Mouse (Mus musculus): Measurements from ENCODE around the gene Lrguk. TPM values are rescaled to one million over a fixed set of nuclear protein-coding genes. Genes with fewer than 3 reads are reported as not detected.

Lrguk gene
- polyA plus RNA-seq, 2 experiments: 0.02 TPM; not detected in 1

DNA sequence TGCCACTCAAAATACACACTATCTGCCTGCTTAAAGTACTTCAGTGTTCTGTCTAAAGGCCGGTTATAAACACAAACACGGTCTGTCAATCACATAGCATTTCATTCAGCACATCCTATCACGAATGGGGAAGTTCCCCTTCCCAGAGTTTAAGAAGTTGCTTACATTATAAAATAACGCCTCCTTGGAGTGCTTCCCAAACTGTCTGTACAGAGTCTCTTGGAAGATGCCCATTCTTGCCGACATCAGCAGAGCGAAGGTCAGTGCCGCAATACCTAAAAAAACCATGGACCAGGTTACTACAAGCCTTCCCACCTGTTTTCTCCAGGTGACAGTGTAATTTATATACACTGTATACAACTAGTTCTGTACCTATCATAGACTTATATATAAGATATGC lies 132.3 kb downstream of the Lrguk start:
- no peak for ATAC-seq (ENCODE audit: insufficient read depth)
- peaks cover 46% of the 10 kb centered on the region for H3K36me3 ChIP-seq (replicated peaks; ENCODE audit: control insufficient read depth, insufficient read depth, low read depth)
- 76% methylated on average over 7 of the region's 7 CpGs for WGBS (ENCODE audit: insufficient replicate concordance)
- no peaks in the 10 kb centered on the region for H3K27me3 ChIP-seq (ENCODE audit: control insufficient read depth, insufficient read depth, low read length)
- no peak overlapping the region for H3K9ac ChIP-seq (replicated peaks)
- no peak overlapping the region for H3K4me3 ChIP-seq (ENCODE audit: insufficient read depth in 1 of 2, low read depth in 2 of 2, low read length in 2 of 2)
- no peak overlapping the region for H3K4me2 ChIP-seq (ENCODE audit: low read depth)
- TF ChIP-seq CTCF (IDR thresholded peaks at IDR 0.05; ENCODE audit: low read depth): no peak
- no peak for TF ChIP-seq EP300 (IDR thresholded peaks at IDR 0.05; ENCODE audit: low read depth)
- peaks cover 16 to 23% of the 10 kb centered on the region in 2 experiments for H3K4me1 ChIP-seq (replicated peaks; ENCODE audit: control insufficient read depth in 2 of 2, insufficient read depth in 2 of 2, low read length in 1 of 2)
- no peak for DNase-seq (ENCODE audit: low read depth in 3 of 3, low spot score in 3 of 3)
- no peak overlapping the region for H3K27ac ChIP-seq
- no peaks in the 10 kb centered on the region for H3K9me3 ChIP-seq (ENCODE audit: control insufficient read depth, low read length)

DNA sequence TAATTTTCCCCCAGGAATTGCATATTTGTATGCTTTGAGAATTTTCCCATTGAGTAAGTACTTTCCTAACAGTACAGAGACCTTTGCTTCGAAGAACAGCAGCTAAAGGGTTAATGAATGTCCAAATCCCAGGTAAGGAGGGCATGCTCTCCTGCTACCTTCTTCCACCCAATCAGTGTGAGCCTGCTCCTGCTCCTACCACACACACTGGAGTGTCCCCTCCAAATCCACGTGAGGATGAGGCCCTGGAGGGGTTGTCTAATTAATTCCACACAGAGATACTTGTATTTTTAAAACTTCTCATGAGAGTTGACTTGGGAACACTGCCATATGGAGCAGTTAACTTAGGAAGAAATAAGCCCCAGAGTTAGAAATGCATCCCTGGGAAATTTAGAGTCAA lies 133.4 kb downstream of the Lrguk start:
- peaks cover 49% of the 10 kb centered on the region for H3K36me3 ChIP-seq (replicated peaks; ENCODE audit: control insufficient read depth, insufficient read depth, low read depth)
- ATAC-seq (ENCODE audit: insufficient read depth) (no peak), DNase-seq (ENCODE audit: low read depth in 3 of 3, low spot score in 3 of 3) (no peak)
- H3K27ac ChIP-seq: no peak overlapping the region
- no peaks in the 10 kb centered on the region for H3K9me3 ChIP-seq (ENCODE audit: control insufficient read depth, low read length)
- no peaks in the 10 kb centered on the region for H3K27me3 ChIP-seq (ENCODE audit: control insufficient read depth, insufficient read depth, low read length)
- WGBS (ENCODE audit: insufficient replicate concordance): 81% methylated on average over 2 of the region's 2 CpGs
- TF ChIP-seq EP300 (IDR thresholded peaks at IDR 0.05; ENCODE audit: low read depth) (no peak), CTCF (IDR thresholded peaks at IDR 0.05; ENCODE audit: low read depth) (no peak)
- H3K9ac ChIP-seq (replicated peaks): no peak overlapping the region
- peaks cover 9 to 12% of the 10 kb centered on the region in 2 experiments for H3K4me1 ChIP-seq (replicated peaks; ENCODE audit: control insufficient read depth in 2 of 2, insufficient read depth in 2 of 2, low read length in 1 of 2)
- H3K4me2 ChIP-seq (ENCODE audit: low read depth): no peak overlapping the region
- H3K4me3 ChIP-seq (ENCODE audit: insufficient read depth in 1 of 2, low read depth in 2 of 2, low read length in 2 of 2): no peak overlapping the region

DNA sequence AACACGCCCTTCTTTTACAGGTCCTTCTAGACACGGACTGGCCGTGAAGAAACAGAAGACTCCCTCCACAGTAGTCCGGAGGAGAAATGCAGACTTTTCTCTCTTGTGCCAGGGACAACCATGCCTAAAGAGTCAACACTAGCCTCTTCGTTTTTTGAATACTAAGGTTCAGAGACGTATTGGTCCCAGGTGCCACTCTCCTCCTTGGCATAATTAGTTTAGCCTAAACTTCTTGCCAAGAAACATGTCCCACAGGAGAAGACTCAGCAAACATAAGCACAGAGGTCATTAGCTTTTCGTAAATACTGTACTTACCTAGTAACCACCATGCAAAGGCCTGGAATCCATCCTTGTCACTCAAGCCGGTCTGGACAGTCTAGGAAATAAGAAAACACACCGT lies 133.8 kb downstream of the Lrguk start:
- Histone ChIP-seq H3K4me2 (ENCODE audit: low read depth) (no peak overlapping the region), H3K9me3 (ENCODE audit: control insufficient read depth, low read length) (no peaks in the 10 kb centered on the region), H3K27ac (no peak overlapping the region), H3K27me3 (ENCODE audit: control insufficient read depth, insufficient read depth, low read length) (no peaks in the 10 kb centered on the region), H3K36me3 (replicated peaks; ENCODE audit: control insufficient read depth, insufficient read depth, low read depth) (peaks cover 45% of the 10 kb centered on the region), H3K4me3 (ENCODE audit: insufficient read depth in 1 of 2, low read depth in 2 of 2, low read length in 2 of 2) (no peak overlapping the region), H3K4me1 (replicated peaks; ENCODE audit: control insufficient read depth in 2 of 2, insufficient read depth in 2 of 2, low read length in 1 of 2) (peaks cover 5 to 8% of the 10 kb centered on the region in 2 experiments), H3K9ac (replicated peaks) (no peak overlapping the region)
- TF ChIP-seq CTCF (IDR thresholded peaks at IDR 0.05; ENCODE audit: low read depth): no peak
- no peak for TF ChIP-seq EP300 (IDR thresholded peaks at IDR 0.05; ENCODE audit: low read depth)
- no peak for DNase-seq (ENCODE audit: low read depth in 3 of 3, low spot score in 3 of 3)
- ATAC-seq (ENCODE audit: insufficient read depth): no peak
- 82% methylated on average over 9 of the region's 9 CpGs for WGBS (ENCODE audit: insufficient replicate concordance)

DNA sequence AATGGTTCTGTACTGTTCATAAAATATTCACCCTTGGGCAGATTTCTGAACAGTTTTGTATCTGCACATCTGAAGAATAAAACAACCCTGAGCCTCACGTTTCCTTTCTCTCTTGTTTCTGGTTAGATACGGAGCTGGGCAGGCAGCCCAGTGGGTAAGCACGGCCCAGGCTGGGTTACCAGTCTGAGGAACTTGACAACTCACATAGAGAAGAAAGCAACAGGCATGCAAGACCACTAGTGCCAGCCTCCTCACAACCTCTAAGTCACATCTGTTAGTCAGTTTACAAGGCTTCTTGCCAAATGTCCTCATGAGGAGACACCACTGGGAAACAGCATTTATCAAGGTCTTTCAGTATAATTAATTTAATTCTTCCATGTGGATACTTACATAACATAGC lies 139.6 kb downstream of the Lrguk start:
- 67% methylated on average over 3 of the region's 3 CpGs for WGBS (ENCODE audit: insufficient replicate concordance)
- ATAC-seq (ENCODE audit: insufficient read depth): no peak
- H3K4me3 ChIP-seq (ENCODE audit: insufficient read depth in 1 of 2, low read depth in 2 of 2, low read length in 2 of 2): no peak overlapping the region

GRCm38 (mm10) chr6:34170844-34171494 lies 141.7 kb downstream of the Lrguk start:
- H3K4me1 ChIP-seq (replicated peaks; ENCODE audit: control insufficient read depth in 2 of 2, insufficient read depth in 2 of 2, low read length in 1 of 2): peaks cover 4 to 5% of the 10 kb centered on the region in 2 experiments
- no peak overlapping the region for H3K4me2 ChIP-seq (ENCODE audit: low read depth)
- peaks cover 16% of the 10 kb centered on the region for H3K36me3 ChIP-seq (replicated peaks; ENCODE audit: control insufficient read depth, insufficient read depth, low read depth)
- ATAC-seq (ENCODE audit: insufficient read depth): no peak
- no peak for DNase-seq (ENCODE audit: low read depth in 3 of 3, low spot score in 3 of 3)
- TF ChIP-seq EP300 (IDR thresholded peaks at IDR 0.05; ENCODE audit: low read depth): no peak
- TF ChIP-seq CTCF (IDR thresholded peaks at IDR 0.05; ENCODE audit: low read depth): no peak
- no peak overlapping the region for H3K27ac ChIP-seq
- no peaks in the 10 kb centered on the region for H3K9me3 ChIP-seq (ENCODE audit: control insufficient read depth, low read length)
- no peak overlapping the region for H3K4me3 ChIP-seq (ENCODE audit: insufficient read depth in 1 of 2, low read depth in 2 of 2, low read length in 2 of 2)
- no peaks in the 10 kb centered on the region for H3K27me3 ChIP-seq (ENCODE audit: control insufficient read depth, insufficient read depth, low read length)
- H3K9ac ChIP-seq (replicated peaks): no peak overlapping the region
- WGBS (ENCODE audit: insufficient replicate concordance): 77% methylated on average over 7 of the region's 7 CpGs

More for the DNA sequence above, 139.6 kb downstream of the Lrguk start:
- H3K36me3 ChIP-seq (replicated peaks; ENCODE audit: control insufficient read depth, insufficient read depth, low read depth): peaks cover 24% of the 10 kb centered on the region
- no peak for DNase-seq (ENCODE audit: low read depth in 3 of 3, low spot score in 3 of 3)
- H3K4me1 ChIP-seq (replicated peaks; ENCODE audit: control insufficient read depth in 2 of 2, insufficient read depth in 2 of 2, low read length in 1 of 2): no peaks in the 10 kb centered on the region
- no peak overlapping the region for H3K27ac ChIP-seq
- no peaks in the 10 kb centered on the region for H3K9me3 ChIP-seq (ENCODE audit: control insufficient read depth, low read length)
- TF ChIP-seq CTCF (IDR thresholded peaks at IDR 0.05; ENCODE audit: low read depth) (no peak), EP300 (IDR thresholded peaks at IDR 0.05; ENCODE audit: low read depth) (no peak)
- H3K9ac ChIP-seq (replicated peaks): no peak overlapping the region
- no peaks in the 10 kb centered on the region for H3K27me3 ChIP-seq (ENCODE audit: control insufficient read depth, insufficient read depth, low read length)
- no peak overlapping the region for H3K4me2 ChIP-seq (ENCODE audit: low read depth)
